Mouse (Mus musculus) megakaryocyte, embryonic 14.5 days (primary cell): ENCODE data around the gene Maml3.

Source experiments
- FLI1 ChIP-seq: IDR thresholded peaks from 2 replicates; pipeline ENCODE4 v1.6.1; 2012; ENCODE audit warnings: low read length, inconsistent platforms, mixed read lengths
- GATA1 ChIP-seq: IDR thresholded peaks from 3 replicates; pipeline ENCODE4 v1.6.1; 2012; ENCODE audit warnings: mixed read lengths, low read length, inconsistent platforms, borderline replicate concordance

GRCm38 (mm10) chr3:51764175-51764574, 340.7 kb downstream of the Maml3 start:
- TF ChIP-seq GATA1 (no peak), FLI1 (no peak)
